Mouse (Mus musculus) lung, postnatal 0 days (tissue): Measurements from ENCODE around the gene Wscd2.

Source experiments
- CTCF ChIP-seq: IDR thresholded peaks from 2 replicates; pipeline ENCODE4 v1.5.1; 2016; ENCODE audit warnings: antibody characterized with exemption, mild to moderate bottlenecking
- EP300 ChIP-seq: IDR thresholded peaks from 2 replicates; pipeline ENCODE4 v1.6.1; 2016; ENCODE audit warnings: antibody characterized with exemption, mild to moderate bottlenecking, control low read depth

DNA sequence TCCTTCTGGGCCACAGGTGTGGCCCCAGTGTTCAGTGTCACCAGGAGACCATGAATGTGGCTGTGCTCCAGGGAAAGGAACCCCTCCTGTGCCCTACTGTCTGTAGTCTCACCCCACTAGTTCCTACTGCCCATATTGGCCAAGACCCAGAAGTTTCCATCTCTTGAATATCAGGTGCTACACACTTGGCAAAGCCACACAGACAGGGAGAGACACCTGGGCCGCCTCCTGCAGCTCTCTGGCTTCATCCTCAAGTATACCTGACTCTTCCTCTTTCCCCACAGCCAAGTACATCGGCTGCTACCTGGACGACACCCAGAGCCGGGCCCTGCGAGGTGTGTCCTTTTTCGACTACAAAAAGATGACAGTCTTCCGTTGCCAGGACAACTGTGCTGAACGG, 67.9 kb downstream of the Wscd2 start:
- TF ChIP-seq CTCF, result no peak
- TF ChIP-seq EP300, result no peak
